Mouse (Mus musculus): Measurements from ENCODE around the gene Pth1r. TPM values are rescaled to one million over a fixed set of nuclear protein-coding genes. Genes with fewer than 3 reads are reported as not detected.

Pth1r gene
- polyA plus RNA-seq, 1 experiment from 2014 or later: 40.9 TPM

- ATAC-seq (ENCODE audit: low FRiP score, low TSS enrichment): peak; percentile 68
- Histone ChIP-seq H3K36me3 (ENCODE audit: control insufficient read depth, insufficient read depth, low read length) (peaks cover 23% of the 10 kb centered on the region; the same call in 1 of the 2 replicates), H3K27ac (ENCODE audit: low read depth, low read length) (no peak overlapping the region), H3K9ac (ENCODE audit: low read depth, low read length) (no peak overlapping the region), H3K4me3 (ENCODE audit: low read length) (no peak overlapping the region), H3K27me3 (ENCODE audit: control insufficient read depth, insufficient read depth, low read length) (no peaks in the 10 kb centered on the region), H3K4me2 (replicated peaks; ENCODE audit: low read depth, low read length) (no peak overlapping the region), H3K4me1 (ENCODE audit: control insufficient read depth, insufficient read depth, low read length) (0 out of 2 replicates have a peak, but pooled peaks cover 4% of the 10 kb centered on the region), H3K9me3 (ENCODE audit: control insufficient read depth, low read length) (no peaks in the 10 kb centered on the region)
- 34% methylated on average over 4 of the region's 4 CpGs for WGBS
These were observed 30.2 kb downstream of the Pth1r start for GRCm38 (mm10) chr9:110716775-110717174.

- Histone ChIP-seq H3K4me1 (ENCODE audit: control insufficient read depth, insufficient read depth, low read length) (0 out of 2 replicates have a peak, but pooled peaks cover 4% of the 10 kb centered on the region), H3K36me3 (ENCODE audit: control insufficient read depth, insufficient read depth, low read length) (peaks cover 23% of the 10 kb centered on the region; the same call in 1 of the 2 replicates), H3K9ac (ENCODE audit: low read depth, low read length) (no peak overlapping the region), H3K27me3 (ENCODE audit: control insufficient read depth, insufficient read depth, low read length) (no peaks in the 10 kb centered on the region), H3K4me3 (ENCODE audit: low read length) (no peak overlapping the region), H3K27ac (ENCODE audit: low read depth, low read length) (no peak overlapping the region), H3K9me3 (ENCODE audit: control insufficient read depth, low read length) (no peaks in the 10 kb centered on the region), H3K4me2 (replicated peaks; ENCODE audit: low read depth, low read length) (no peak overlapping the region)
- WGBS: 47% methylated on average over 1 of the region's 1 CpGs
- ATAC-seq (ENCODE audit: low FRiP score, low TSS enrichment): no peak
These were observed 31.5 kb downstream of the Pth1r start for GRCm38 (mm10) chr9:110715426-110715825.

- Histone ChIP-seq H3K27ac (ENCODE audit: low read depth, low read length) (no peak overlapping the region), H3K9me3 (ENCODE audit: control insufficient read depth, low read length) (no peaks in the 10 kb centered on the region), H3K4me3 (ENCODE audit: low read length) (no peak overlapping the region), H3K4me2 (replicated peaks; ENCODE audit: low read depth, low read length) (no peak overlapping the region), H3K9ac (ENCODE audit: low read depth, low read length) (no peak overlapping the region), H3K4me1 (ENCODE audit: control insufficient read depth, insufficient read depth, low read length) (no peaks in the 10 kb centered on the region), H3K27me3 (ENCODE audit: control insufficient read depth, insufficient read depth, low read length) (no peaks in the 10 kb centered on the region), H3K36me3 (ENCODE audit: control insufficient read depth, insufficient read depth, low read length) (peaks cover 23% of the 10 kb centered on the region; the same call in 1 of the 2 replicates)
- no peak for ATAC-seq (ENCODE audit: low FRiP score, low TSS enrichment)
- 60% methylated on average over 1 of the region's 1 CpGs for WGBS
These were observed 33.6 kb downstream of the Pth1r start for GRCm38 (mm10) chr9:110713389-110713788.

- H3K4me3 ChIP-seq (ENCODE audit: low read length): no peak overlapping the region
- H3K9ac ChIP-seq (ENCODE audit: low read depth, low read length): no peak overlapping the region
- 90% methylated on average over 4 of the region's 4 CpGs for WGBS
- no peak overlapping the region for H3K27ac ChIP-seq (ENCODE audit: low read depth, low read length)
- H3K9me3 ChIP-seq (ENCODE audit: control insufficient read depth, low read length): no peaks in the 10 kb centered on the region
- no peaks in the 10 kb centered on the region for H3K4me1 ChIP-seq (ENCODE audit: control insufficient read depth, insufficient read depth, low read length)
- H3K4me2 ChIP-seq (replicated peaks; ENCODE audit: low read depth, low read length): no peak overlapping the region
- peaks cover 23% of the 10 kb centered on the region; the same call in 1 of the 2 replicates for H3K36me3 ChIP-seq (ENCODE audit: control insufficient read depth, insufficient read depth, low read length)
- no peak for ATAC-seq (ENCODE audit: low FRiP score, low TSS enrichment)
- no peaks in the 10 kb centered on the region for H3K27me3 ChIP-seq (ENCODE audit: control insufficient read depth, insufficient read depth, low read length)
These were observed 34.4 kb downstream of the Pth1r start for GRCm38 (mm10) chr9:110712545-110712944.

- Histone ChIP-seq H3K9me3 (ENCODE audit: control insufficient read depth, low read length) (no peaks in the 10 kb centered on the region), H3K36me3 (ENCODE audit: control insufficient read depth, insufficient read depth, low read length) (peaks cover 23% of the 10 kb centered on the region; the same call in 1 of the 2 replicates), H3K4me1 (ENCODE audit: control insufficient read depth, insufficient read depth, low read length) (no peaks in the 10 kb centered on the region), H3K27ac (ENCODE audit: low read depth, low read length) (no peak overlapping the region), H3K27me3 (ENCODE audit: control insufficient read depth, insufficient read depth, low read length) (no peaks in the 10 kb centered on the region), H3K4me2 (replicated peaks; ENCODE audit: low read depth, low read length) (no peak overlapping the region), H3K4me3 (ENCODE audit: low read length) (no peak overlapping the region), H3K9ac (ENCODE audit: low read depth, low read length) (no peak overlapping the region)
- 94% methylated on average over 6 of the region's 6 CpGs for WGBS
- no peak for ATAC-seq (ENCODE audit: low FRiP score, low TSS enrichment)
These were observed 34.9 kb downstream of the Pth1r start for GRCm38 (mm10) chr9:110711996-110712395.

- Histone ChIP-seq H3K9ac (ENCODE audit: low read depth, low read length) (no peak overlapping the region), H3K27ac (ENCODE audit: low read depth, low read length) (no peak overlapping the region), H3K4me1 (ENCODE audit: control insufficient read depth, insufficient read depth, low read length) (no peaks in the 10 kb centered on the region), H3K36me3 (ENCODE audit: control insufficient read depth, insufficient read depth, low read length) (peaks cover 23% of the 10 kb centered on the region; the same call in 1 of the 2 replicates), H3K4me3 (ENCODE audit: low read length) (no peak overlapping the region), H3K27me3 (ENCODE audit: control insufficient read depth, insufficient read depth, low read length) (no peaks in the 10 kb centered on the region), H3K9me3 (ENCODE audit: control insufficient read depth, low read length) (no peaks in the 10 kb centered on the region), H3K4me2 (replicated peaks; ENCODE audit: low read depth, low read length) (no peak overlapping the region)
- ATAC-seq (ENCODE audit: low FRiP score, low TSS enrichment): no peak
- WGBS: 93% methylated on average over 1 of the region's 1 CpGs
These were observed 35.4 kb downstream of the Pth1r start for GRCm38 (mm10) chr9:110711532-110711931.

GRCm38 (mm10) chr9:110709640-110710258, 37.2 kb downstream of the Pth1r start:
- Histone ChIP-seq H3K36me3 (ENCODE audit: control insufficient read depth, insufficient read depth, low read length) (peaks cover 19% of the 10 kb centered on the region; the same call in 1 of the 2 replicates), H3K9ac (ENCODE audit: low read depth, low read length) (no peak overlapping the region), H3K27me3 (ENCODE audit: control insufficient read depth, insufficient read depth, low read length) (no peaks in the 10 kb centered on the region), H3K4me1 (ENCODE audit: control insufficient read depth, insufficient read depth, low read length) (no peaks in the 10 kb centered on the region), H3K9me3 (ENCODE audit: control insufficient read depth, low read length) (no peaks in the 10 kb centered on the region), H3K4me2 (replicated peaks; ENCODE audit: low read depth, low read length) (peak overlapping the region; percentile 15; the same call in 1 of the 2 replicates), H3K27ac (ENCODE audit: low read depth, low read length) (no peak overlapping the region), H3K4me3 (ENCODE audit: low read length) (peak overlapping the region; percentile 16; the same call in 1 of the 2 replicates)
- peak; percentile 83 for ATAC-seq (ENCODE audit: low FRiP score, low TSS enrichment)
- WGBS: 43% methylated on average over 5 of the region's 5 CpGs

- Histone ChIP-seq H3K9me3 (ENCODE audit: control insufficient read depth, low read length) (no peaks in the 10 kb centered on the region), H3K36me3 (ENCODE audit: control insufficient read depth, insufficient read depth, low read length) (peaks cover 11% of the 10 kb centered on the region; the same call in 1 of the 2 replicates), H3K4me1 (ENCODE audit: control insufficient read depth, insufficient read depth, low read length) (no peaks in the 10 kb centered on the region), H3K4me2 (replicated peaks; ENCODE audit: low read depth, low read length) (no peak overlapping the region), H3K9ac (ENCODE audit: low read depth, low read length) (no peak overlapping the region), H3K27me3 (ENCODE audit: control insufficient read depth, insufficient read depth, low read length) (no peaks in the 10 kb centered on the region), H3K4me3 (ENCODE audit: low read length) (no peak overlapping the region), H3K27ac (ENCODE audit: low read depth, low read length) (no peak overlapping the region)
- 86% methylated on average over 5 of the region's 5 CpGs for WGBS
- ATAC-seq (ENCODE audit: low FRiP score, low TSS enrichment): no peak
These were observed 40.2 kb downstream of the Pth1r start for GRCm38 (mm10) chr9:110706784-110707183.

- no peak overlapping the region for H3K27ac ChIP-seq (ENCODE audit: low read depth, low read length)
- no peak overlapping the region for H3K9ac ChIP-seq (ENCODE audit: low read depth, low read length)
- no peaks in the 10 kb centered on the region for H3K4me1 ChIP-seq (ENCODE audit: control insufficient read depth, insufficient read depth, low read length)
- H3K4me3 ChIP-seq (ENCODE audit: low read length): no peak overlapping the region
- H3K36me3 ChIP-seq (ENCODE audit: control insufficient read depth, insufficient read depth, low read length): peaks cover 7% of the 10 kb centered on the region; the same call in 1 of the 2 replicates
- H3K9me3 ChIP-seq (ENCODE audit: control insufficient read depth, low read length): no peaks in the 10 kb centered on the region
- 73% methylated on average over 6 of the region's 6 CpGs for WGBS
- ATAC-seq (ENCODE audit: low FRiP score, low TSS enrichment): no peak
- H3K4me2 ChIP-seq (replicated peaks; ENCODE audit: low read depth, low read length): no peak overlapping the region
- no peaks in the 10 kb centered on the region for H3K27me3 ChIP-seq (ENCODE audit: control insufficient read depth, insufficient read depth, low read length)
These were observed 43.0 kb downstream of the Pth1r start for GRCm38 (mm10) chr9:110703951-110704350.
